Mouse (Mus musculus): ENCODE measurements around the gene Sclt1.

- TF ChIP-seq CTCF (IDR thresholded peaks at IDR 0.05; ENCODE audit: low read depth), result no peak
- TF ChIP-seq EP300 (optimal IDR thresholded peaks at IDR 0.05), result no peak
Observed at GRCm38 (mm10) chr3:41594097-41594879, 148.0 kb downstream of the Sclt1 start.

Measured in stomach, postnatal 0 days (tissue).